Mouse (Mus musculus): ENCODE results near the gene Ptpn5. TPM values are rescaled to one million over a fixed set of nuclear protein-coding genes. Genes with fewer than 3 reads are reported as not detected.

Gene Ptpn5
- polyA plus RNA-seq, 1 experiment from 2014 or later = 146 TPM

- Histone ChIP-seq H3K36me3 (ENCODE audit: control insufficient read depth, insufficient read depth, low read length) (peaks cover 11% of the 10 kb centered on the region; the same call in 1 of the 2 replicates), H3K4me3 (replicated peaks; ENCODE audit: low read depth, low read length) (peak within 1 kb of the TSS; percentile 95), H3K9me3 (ENCODE audit: control insufficient read depth, low read length) (no peaks in the 10 kb centered on the region), H3K27me3 (ENCODE audit: control insufficient read depth, insufficient read depth, low read length) (no peaks in the 10 kb centered on the region), H3K9ac (replicated peaks; ENCODE audit: low read length) (peak within 1 kb of the TSS; percentile 91), H3K4me1 (ENCODE audit: control insufficient read depth, insufficient read depth, low read length) (peaks cover 15% of the 10 kb centered on the region), H3K4me2 (ENCODE audit: low read length) (peak within 1 kb of the TSS; percentile 87), H3K27ac (replicated peaks; ENCODE audit: low read depth, low read length) (peak within 1 kb of the TSS; percentile 95)
- under 1% methylated on average over 32 of the region's 33 CpGs for WGBS
- DNase-seq = peak; percentile 99
- peak; percentile 99 for ATAC-seq (ENCODE audit: low FRiP score, low TSS enrichment)
Measured at GRCm38 (mm10) chr7:47050366-47050765, 83.1 kb downstream of the Ptpn5 start, which contains the start of gene Tmem86a. Gene Tmem86a, plus strand, starts transcription at chr7:47050601.

- WGBS = 62% methylated on average over 6 of the region's 6 CpGs
- Histone ChIP-seq H3K9me3 (ENCODE audit: control insufficient read depth, low read length) (no peaks in the 10 kb centered on the region), H3K27me3 (ENCODE audit: control insufficient read depth, insufficient read depth, low read length) (no peaks in the 10 kb centered on the region), H3K36me3 (ENCODE audit: control insufficient read depth, insufficient read depth, low read length) (no peaks in the 10 kb centered on the region), H3K4me2 (ENCODE audit: low read length) (no peak overlapping the region), H3K9ac (replicated peaks; ENCODE audit: low read length) (no peak overlapping the region), H3K4me1 (ENCODE audit: control insufficient read depth, insufficient read depth, low read length) (no peaks in the 10 kb centered on the region), H3K27ac (replicated peaks; ENCODE audit: low read depth, low read length) (no peak overlapping the region), H3K4me3 (replicated peaks; ENCODE audit: low read depth, low read length) (no peak overlapping the region)
- ATAC-seq (ENCODE audit: low FRiP score, low TSS enrichment) (no peak), DNase-seq (no peak)
Measured at GRCm38 (mm10) chr7:47042823-47043490, 90.5 kb downstream of the Ptpn5 start.

GRCm38 (mm10) chr7:47042121-47042520 is 91.4 kb downstream of the Ptpn5 start:
- no peak for DNase-seq
- 90% methylated on average over 4 of the region's 4 CpGs for WGBS
- no peaks in the 10 kb centered on the region for H3K36me3 ChIP-seq (ENCODE audit: control insufficient read depth, insufficient read depth, low read length)
- H3K27ac ChIP-seq (replicated peaks; ENCODE audit: low read depth, low read length) = no peak overlapping the region
- no peak overlapping the region for H3K4me3 ChIP-seq (replicated peaks; ENCODE audit: low read depth, low read length)
- ATAC-seq (ENCODE audit: low FRiP score, low TSS enrichment) = no peak
- no peak overlapping the region for H3K9ac ChIP-seq (replicated peaks; ENCODE audit: low read length)
- H3K27me3 ChIP-seq (ENCODE audit: control insufficient read depth, insufficient read depth, low read length) = no peaks in the 10 kb centered on the region
- no peaks in the 10 kb centered on the region for H3K9me3 ChIP-seq (ENCODE audit: control insufficient read depth, low read length)
- no peaks in the 10 kb centered on the region for H3K4me1 ChIP-seq (ENCODE audit: control insufficient read depth, insufficient read depth, low read length)
- no peak overlapping the region for H3K4me2 ChIP-seq (ENCODE audit: low read length)

GRCm38 (mm10) chr7:47041706-47042105 is 91.8 kb downstream of the Ptpn5 start:
- no peaks in the 10 kb centered on the region for H3K4me1 ChIP-seq (ENCODE audit: control insufficient read depth, insufficient read depth, low read length)
- H3K4me3 ChIP-seq (replicated peaks; ENCODE audit: low read depth, low read length) = no peak overlapping the region
- no peak overlapping the region for H3K9ac ChIP-seq (replicated peaks; ENCODE audit: low read length)
- H3K27ac ChIP-seq (replicated peaks; ENCODE audit: low read depth, low read length) = no peak overlapping the region
- no peaks in the 10 kb centered on the region for H3K27me3 ChIP-seq (ENCODE audit: control insufficient read depth, insufficient read depth, low read length)
- no peak overlapping the region for H3K4me2 ChIP-seq (ENCODE audit: low read length)
- ATAC-seq (ENCODE audit: low FRiP score, low TSS enrichment) (no peak), DNase-seq (no peak)
- no peaks in the 10 kb centered on the region for H3K36me3 ChIP-seq (ENCODE audit: control insufficient read depth, insufficient read depth, low read length)
- WGBS = 79% methylated on average over 3 of the region's 3 CpGs
- H3K9me3 ChIP-seq (ENCODE audit: control insufficient read depth, low read length) = no peaks in the 10 kb centered on the region

GRCm38 (mm10) chr7:47035426-47035825 is 98.1 kb downstream of the Ptpn5 start:
- WGBS = 77% methylated on average over 8 of the region's 8 CpGs
- DNase-seq (no peak), ATAC-seq (ENCODE audit: low FRiP score, low TSS enrichment) (no peak)
- H3K27me3 ChIP-seq (ENCODE audit: control insufficient read depth, insufficient read depth, low read length) = no peaks in the 10 kb centered on the region
- no peak overlapping the region for H3K27ac ChIP-seq (replicated peaks; ENCODE audit: low read depth, low read length)
- H3K4me1 ChIP-seq (ENCODE audit: control insufficient read depth, insufficient read depth, low read length) = no peaks in the 10 kb centered on the region
- H3K4me2 ChIP-seq (ENCODE audit: low read length) = no peak overlapping the region
- H3K4me3 ChIP-seq (replicated peaks; ENCODE audit: low read depth, low read length) = no peak overlapping the region
- H3K9me3 ChIP-seq (ENCODE audit: control insufficient read depth, low read length) = no peaks in the 10 kb centered on the region
- no peaks in the 10 kb centered on the region for H3K36me3 ChIP-seq (ENCODE audit: control insufficient read depth, insufficient read depth, low read length)
- no peak overlapping the region for H3K9ac ChIP-seq (replicated peaks; ENCODE audit: low read length)

GRCm38 (mm10) chr7:47034785-47035384 is 98.6 kb downstream of the Ptpn5 start:
- no peaks in the 10 kb centered on the region for H3K9me3 ChIP-seq (ENCODE audit: control insufficient read depth, low read length)
- no peaks in the 10 kb centered on the region for H3K27me3 ChIP-seq (ENCODE audit: control insufficient read depth, insufficient read depth, low read length)
- no peak overlapping the region for H3K9ac ChIP-seq (replicated peaks; ENCODE audit: low read length)
- H3K4me2 ChIP-seq (ENCODE audit: low read length) = no peak overlapping the region
- no peak overlapping the region for H3K27ac ChIP-seq (replicated peaks; ENCODE audit: low read depth, low read length)
- no peak overlapping the region for H3K4me3 ChIP-seq (replicated peaks; ENCODE audit: low read depth, low read length)
- H3K36me3 ChIP-seq (ENCODE audit: control insufficient read depth, insufficient read depth, low read length) = no peaks in the 10 kb centered on the region
- WGBS = 87% methylated on average over 4 of the region's 4 CpGs
- H3K4me1 ChIP-seq (ENCODE audit: control insufficient read depth, insufficient read depth, low read length) = no peaks in the 10 kb centered on the region
- ATAC-seq (ENCODE audit: low FRiP score, low TSS enrichment) (no peak), DNase-seq (no peak)

GRCm38 (mm10) chr7:47031371-47031770 is 102.1 kb downstream of the Ptpn5 start:
- H3K9ac ChIP-seq (replicated peaks; ENCODE audit: low read length) = no peak overlapping the region
- ATAC-seq (ENCODE audit: low FRiP score, low TSS enrichment) (no peak), DNase-seq (no peak)
- H3K9me3 ChIP-seq (ENCODE audit: control insufficient read depth, low read length) = no peaks in the 10 kb centered on the region
- H3K4me1 ChIP-seq (ENCODE audit: control insufficient read depth, insufficient read depth, low read length) = no peaks in the 10 kb centered on the region
- H3K27ac ChIP-seq (replicated peaks; ENCODE audit: low read depth, low read length) = no peak overlapping the region
- WGBS = 80% methylated on average over 4 of the region's 4 CpGs
- no peak overlapping the region for H3K4me2 ChIP-seq (ENCODE audit: low read length)
- no peaks in the 10 kb centered on the region for H3K27me3 ChIP-seq (ENCODE audit: control insufficient read depth, insufficient read depth, low read length)
- no peak overlapping the region for H3K4me3 ChIP-seq (replicated peaks; ENCODE audit: low read depth, low read length)
- no peaks in the 10 kb centered on the region for H3K36me3 ChIP-seq (ENCODE audit: control insufficient read depth, insufficient read depth, low read length)

GRCm38 (mm10) chr7:47030517-47031193 is 102.8 kb downstream of the Ptpn5 start:
- no peak for DNase-seq
- WGBS = 80% methylated on average over 9 of the region's 9 CpGs
- Histone ChIP-seq H3K36me3 (ENCODE audit: control insufficient read depth, insufficient read depth, low read length) (no peaks in the 10 kb centered on the region), H3K4me1 (ENCODE audit: control insufficient read depth, insufficient read depth, low read length) (no peaks in the 10 kb centered on the region), H3K27me3 (ENCODE audit: control insufficient read depth, insufficient read depth, low read length) (no peaks in the 10 kb centered on the region), H3K4me3 (replicated peaks; ENCODE audit: low read depth, low read length) (no peak overlapping the region), H3K9ac (replicated peaks; ENCODE audit: low read length) (no peak overlapping the region), H3K9me3 (ENCODE audit: control insufficient read depth, low read length) (no peaks in the 10 kb centered on the region), H3K4me2 (ENCODE audit: low read length) (no peak overlapping the region), H3K27ac (replicated peaks; ENCODE audit: low read depth, low read length) (no peak overlapping the region)
- no peak for ATAC-seq (ENCODE audit: low FRiP score, low TSS enrichment)

Data from midbrain, embryonic 14.5 days (tissue).